Mouse (Mus musculus) bone marrow, adult 2 months (tissue): ENCODE measurements around the gene Hddc3. TPM values are rescaled to one million over a fixed set of nuclear protein-coding genes. Genes with fewer than 3 reads are reported as not detected.

Source experiments
- H3K27ac ChIP-seq: fragments of 200-500 bp; 2 replicates; pipeline ENCODE4 v1.5.1; 2012; ENCODE audit warnings: low read depth, mild to moderate bottlenecking, control low read depth, inconsistent platforms, low read length; ENCODE audit not compliant: control insufficient read depth, poor library complexity, insufficient read depth
- H3K4me1 ChIP-seq: fragments of 200-500 bp; 2 replicates; pipeline ENCODE4 v1.6.1; 2011; ENCODE audit warnings: low read length; ENCODE audit not compliant: control insufficient read depth, insufficient read depth
- H3K4me3 ChIP-seq: fragments of 200-500 bp; replicated peaks from 2 replicates; pipeline ENCODE3; 2011; ENCODE audit warnings: mild to moderate bottlenecking, low read depth, low read length, control low read depth; ENCODE audit not compliant: control insufficient read depth
- CTCF ChIP-seq: fragments of 200-500 bp; IDR thresholded peaks from 2 replicates; pipeline ENCODE4 v1.5.1; 2011; ENCODE audit warnings: low read length, control low read depth; ENCODE audit not compliant: control insufficient read depth, insufficient read depth
- POLR2A ChIP-seq: fragments of 200-500 bp; IDR thresholded peaks from 2 replicates; pipeline ENCODE4 v1.6.1; 2011; ENCODE audit warnings: low read depth, mild to moderate bottlenecking, control low read depth, low read length, borderline replicate concordance; ENCODE audit not compliant: control insufficient read depth
- WGBS: fragments of 180-500 bp; shearing (Covaris S2); methylation state at CpG from one replicate; pipeline ENCODE4 v1.1.7; 2018; 5-methylcytosine and 5-hydroxymethylcytosine counted together
- polyA plus RNA-seq: library from polyadenylated mRNA; stranded (reverse); fragments of >200 nt; gene quantifications from 2 replicates; pipeline ENCODE4 v1.2.4, GENCODE M21; 2011; ENCODE audit warnings: low replicate concordance; ENCODE audit not compliant: missing spikeins, insufficient read depth, insufficient read length

Gene Hddc3
- polyA plus RNA-seq, 1 experiment = 16.2 TPM

DNA sequence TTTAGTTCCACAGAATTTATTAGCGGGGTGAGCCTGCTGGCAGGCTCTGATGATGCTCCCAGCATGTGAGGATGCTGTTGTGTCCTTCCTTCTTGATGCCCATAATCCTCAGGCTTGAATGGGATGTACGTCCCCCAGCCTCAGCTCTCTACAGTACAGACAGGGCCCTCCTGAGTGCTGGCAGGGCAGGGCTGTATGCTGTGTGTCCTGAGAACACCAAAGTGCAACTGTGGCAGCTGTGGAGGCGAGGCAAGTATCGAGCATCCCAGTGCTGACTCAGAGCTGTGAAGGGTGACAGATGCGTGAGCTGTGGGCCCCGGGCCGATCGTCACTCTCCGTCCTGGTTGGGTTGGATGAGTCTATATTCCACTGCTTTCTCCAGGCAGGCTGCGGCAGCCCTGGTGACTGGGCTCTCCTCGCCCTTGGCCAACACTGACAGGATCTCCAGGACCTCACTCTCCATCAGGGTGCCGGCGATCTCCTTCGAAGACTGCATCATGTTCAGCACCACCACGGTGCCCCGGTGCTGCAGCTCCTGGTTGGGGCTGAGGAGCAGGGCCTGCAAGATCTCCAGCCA is 17.5 kb upstream of the Hddc3 start:
- TF ChIP-seq POLR2A (no peak), CTCF (no peak)
- 91% methylated on average over 16 of the region's 16 CpGs for WGBS
- Histone ChIP-seq H3K4me3 (no peak overlapping the region), H3K4me1 (no peaks in the 10 kb centered on the region), H3K27ac (no peak overlapping the region)

DNA sequence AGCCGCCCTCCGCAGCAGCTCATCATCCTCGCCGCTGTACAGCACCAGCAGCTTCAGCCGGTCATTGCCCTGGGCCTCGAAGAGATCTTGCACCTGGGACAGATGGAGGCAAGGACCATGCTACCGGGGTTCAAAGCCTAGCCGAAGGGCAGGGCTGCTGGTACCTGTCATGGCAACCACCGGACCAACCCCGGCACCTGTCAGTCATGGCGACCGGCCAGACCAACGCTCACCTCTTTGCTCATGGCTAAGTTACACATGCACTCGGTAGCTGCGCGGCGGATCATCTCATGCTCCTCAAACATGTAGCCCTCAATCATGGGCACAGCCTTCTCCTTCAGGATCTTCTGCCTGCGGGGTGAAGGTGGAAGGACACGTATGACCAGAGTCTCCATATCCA is 16.8 kb upstream of the Hddc3 start:
- TF ChIP-seq CTCF = no peak
- TF ChIP-seq POLR2A = no peak
- 95% methylated on average over 19 of the region's 19 CpGs for WGBS
- Histone ChIP-seq H3K27ac (no peak overlapping the region), H3K4me1 (no peaks in the 10 kb centered on the region), H3K4me3 (no peak overlapping the region)

DNA sequence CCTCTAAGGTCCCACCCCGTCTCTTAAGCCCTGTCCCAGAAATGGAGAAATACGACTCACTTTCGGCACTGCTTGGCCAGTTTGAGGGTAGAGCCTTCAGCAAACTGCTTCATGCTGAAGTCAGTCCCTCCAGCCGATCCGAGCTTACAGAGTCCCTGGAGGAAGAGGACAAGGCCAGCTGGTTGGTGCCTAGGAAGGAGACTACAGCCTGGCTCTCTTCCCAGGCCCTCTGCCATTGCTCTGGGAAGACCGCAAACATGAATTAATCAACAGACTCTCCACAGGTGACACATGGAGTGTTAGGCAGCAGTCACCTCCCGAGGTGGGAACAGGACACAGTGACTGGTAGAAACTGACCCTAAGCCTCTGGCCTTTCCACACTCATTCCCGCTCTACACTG is 12.6 kb upstream of the Hddc3 start:
- H3K27ac ChIP-seq = no peak overlapping the region
- WGBS = 87% methylated on average over 8 of the region's 8 CpGs
- TF ChIP-seq POLR2A (no peak), CTCF (no peak)
- H3K4me3 ChIP-seq = no peak overlapping the region
- no peaks in the 10 kb centered on the region for H3K4me1 ChIP-seq

DNA sequence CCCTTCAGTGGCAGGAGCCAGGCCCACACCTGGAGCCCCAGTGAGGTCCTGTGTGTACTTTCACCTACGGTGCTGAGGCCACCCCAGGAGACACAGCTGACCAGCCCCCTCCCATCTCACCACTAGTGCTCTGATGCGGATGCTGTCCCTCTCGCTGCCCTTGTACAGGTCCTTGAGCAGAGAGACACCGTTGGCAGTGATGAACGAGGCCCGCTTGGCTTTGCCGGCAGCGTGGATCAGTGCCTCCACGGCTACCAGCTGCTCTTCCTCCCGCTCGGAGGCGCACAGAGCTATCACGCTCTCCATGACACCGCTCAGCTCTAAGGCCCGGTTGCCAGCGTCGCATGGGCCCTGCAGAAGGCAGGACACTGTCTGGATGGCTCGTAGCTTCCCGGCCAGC is 11.5 kb upstream of the Hddc3 start:
- 93% methylated on average over 19 of the region's 19 CpGs for WGBS
- Histone ChIP-seq H3K27ac (no peak overlapping the region), H3K4me3 (no peak overlapping the region), H3K4me1 (no peaks in the 10 kb centered on the region)
- TF ChIP-seq POLR2A = no peak
- TF ChIP-seq CTCF = no peak

DNA sequence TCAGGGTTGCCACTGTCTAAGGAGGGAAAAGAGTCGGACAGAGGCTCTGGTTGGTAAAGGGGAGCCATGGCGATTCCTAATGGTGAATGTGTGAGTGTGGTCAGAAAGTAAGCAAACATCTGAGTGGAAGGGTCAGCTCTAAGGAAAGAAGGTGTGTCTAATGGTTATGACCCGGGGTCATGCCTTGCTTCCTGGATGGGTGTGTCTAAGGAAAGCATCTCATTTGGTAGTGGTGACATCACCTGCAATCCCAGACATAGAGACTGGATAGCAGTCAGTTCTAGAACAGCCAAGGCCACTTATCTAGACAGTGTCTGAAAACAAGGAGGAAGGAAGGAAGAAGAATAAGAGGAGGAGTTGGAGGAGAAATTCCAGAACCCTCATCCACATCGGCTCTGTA is 8.1 kb upstream of the Hddc3 start:
- TF ChIP-seq POLR2A (no peak), CTCF (no peak)
- Histone ChIP-seq H3K27ac (no peak overlapping the region), H3K4me1 (peaks cover 2% of the 10 kb centered on the region), H3K4me3 (no peak overlapping the region)
- 86% methylated on average over 4 of the region's 4 CpGs for WGBS

DNA sequence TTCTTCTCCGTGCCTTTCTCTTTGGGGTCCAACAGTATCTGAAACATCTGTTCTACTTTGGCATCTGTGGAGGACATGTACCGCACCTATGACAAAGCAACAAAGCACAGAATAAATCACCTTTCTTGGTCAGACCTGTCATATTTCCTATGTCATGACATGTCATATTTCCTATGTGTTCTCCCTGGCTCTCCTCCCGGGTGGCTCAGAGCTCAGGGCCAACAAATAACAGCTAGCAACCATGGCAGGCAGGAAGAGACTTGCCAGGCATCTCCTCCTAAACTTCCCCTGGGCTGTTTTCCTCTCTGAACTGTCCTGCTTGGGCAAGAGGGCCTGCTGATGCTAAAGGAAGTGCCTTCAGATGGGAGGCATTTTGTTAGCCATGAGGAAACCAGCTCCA is 6.0 kb upstream of the Hddc3 start:
- H3K4me1 ChIP-seq = peaks cover 2% of the 10 kb centered on the region
- TF ChIP-seq CTCF (no peak), POLR2A (no peak)
- no peak overlapping the region for H3K4me3 ChIP-seq
- 74% methylated on average over 3 of the region's 3 CpGs for WGBS
- no peak overlapping the region for H3K27ac ChIP-seq

DNA sequence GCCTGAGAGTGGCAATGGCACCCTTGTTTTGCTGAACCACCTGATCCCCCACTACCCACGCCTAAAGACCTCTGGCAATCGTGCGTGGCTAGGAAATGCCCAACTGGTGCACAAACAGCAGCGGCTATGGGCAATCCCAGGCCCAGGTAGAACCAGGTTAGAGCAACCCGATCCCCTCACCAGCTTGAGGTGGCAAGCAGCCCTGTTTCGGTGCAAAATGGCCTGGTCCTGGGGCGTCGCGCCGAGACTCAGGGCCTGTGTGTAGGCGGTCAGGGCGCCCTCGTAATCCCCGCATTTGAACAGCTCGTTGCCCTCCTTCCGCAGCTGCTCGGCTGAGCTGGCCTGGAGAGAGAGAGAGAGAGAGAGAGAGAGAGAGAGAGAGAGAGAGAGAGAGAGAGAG is 3.5 kb upstream of the Hddc3 start:
- Histone ChIP-seq H3K4me1 (peaks cover 7% of the 10 kb centered on the region), H3K27ac (no peak overlapping the region), H3K4me3 (peak overlapping the region; percentile 57)
- no peak for TF ChIP-seq POLR2A
- WGBS = 9% methylated on average over 17 of the region's 17 CpGs

DNA sequence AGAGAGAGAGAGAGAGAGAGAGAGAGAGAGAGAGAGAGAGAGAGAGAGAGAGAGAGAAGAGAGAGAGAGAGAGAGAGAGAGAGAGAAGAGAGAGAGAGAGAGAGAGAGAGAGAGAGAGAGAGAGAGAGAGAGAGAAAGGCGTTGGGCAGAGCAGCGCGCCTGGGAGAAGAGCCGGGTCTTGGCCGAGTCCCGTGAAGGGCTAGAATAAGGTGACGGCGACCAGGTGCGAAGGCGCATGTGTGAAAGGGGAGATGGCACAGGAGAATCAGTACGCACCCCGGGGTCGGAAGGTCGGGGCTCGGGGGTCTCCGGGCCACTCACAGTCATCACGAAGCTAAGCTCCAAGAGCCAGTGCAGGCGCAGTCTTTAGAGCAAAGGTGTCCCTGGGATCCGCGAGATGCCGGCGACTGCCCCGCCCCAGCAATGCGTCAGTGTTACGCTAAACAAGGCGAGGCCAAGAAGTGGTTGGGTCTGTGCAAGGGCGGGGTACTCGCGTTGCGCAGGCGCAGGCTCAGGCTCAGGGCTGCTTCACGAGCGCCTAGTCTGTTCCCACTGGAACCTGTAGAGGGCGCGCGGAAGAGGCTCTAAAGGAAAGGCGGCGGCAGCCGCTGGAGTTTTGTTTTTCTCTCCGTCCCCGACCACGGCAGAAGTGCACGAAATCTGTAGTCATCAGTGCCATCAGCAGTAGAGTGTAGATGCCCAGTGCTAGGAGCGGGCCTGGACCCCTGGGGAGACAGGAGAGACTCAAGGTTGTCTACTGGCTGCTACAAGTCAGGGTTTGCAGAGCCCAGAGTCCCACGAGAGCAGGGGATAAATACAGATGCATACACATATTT is 2.9 kb upstream of the Hddc3 start:
- TF ChIP-seq CTCF = peak; percentile 74
- peak; percentile 87 for TF ChIP-seq POLR2A
- peak overlapping the region; percentile 70 for H3K27ac ChIP-seq
- peak overlapping the region; percentile 82 for H3K4me3 ChIP-seq
- H3K4me1 ChIP-seq = peaks cover 7% of the 10 kb centered on the region
- WGBS = under 1% methylated on average over 45 of the region's 45 CpGs

DNA sequence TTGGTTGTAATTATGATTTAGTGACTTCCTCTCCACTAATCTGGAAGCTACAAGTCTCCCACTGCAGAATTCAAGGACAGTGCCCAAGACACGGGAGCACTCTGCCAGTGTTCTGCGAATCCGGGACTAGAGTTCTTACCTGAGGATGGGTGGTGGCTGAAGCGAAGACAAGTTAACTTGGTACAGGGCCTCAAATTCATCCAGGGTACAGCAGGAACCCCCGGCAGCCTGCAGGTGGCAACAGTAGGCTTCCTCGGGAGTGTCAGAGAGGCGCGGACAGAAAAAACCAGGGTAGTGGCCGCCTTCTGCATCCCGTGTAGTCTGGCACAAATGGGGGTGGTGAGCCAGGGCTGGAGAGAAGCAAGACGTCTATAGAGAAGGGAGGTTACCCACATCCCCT is 2.1 kb upstream of the Hddc3 start, which contains the start of gene Unc45a:
TSS of gene Unc45a (minus strand) at position 213 of the 400 bp plus-strand sequence.
- 2% methylated on average over 11 of the region's 11 CpGs for WGBS
- TF ChIP-seq CTCF (peak; percentile 77), POLR2A (no peak)
- peak within 1 kb of the TSS; percentile 70 for H3K27ac ChIP-seq
- peak within 1 kb of the TSS; percentile 82 for H3K4me3 ChIP-seq
- peaks cover 7% of the 10 kb centered on the region for H3K4me1 ChIP-seq

DNA sequence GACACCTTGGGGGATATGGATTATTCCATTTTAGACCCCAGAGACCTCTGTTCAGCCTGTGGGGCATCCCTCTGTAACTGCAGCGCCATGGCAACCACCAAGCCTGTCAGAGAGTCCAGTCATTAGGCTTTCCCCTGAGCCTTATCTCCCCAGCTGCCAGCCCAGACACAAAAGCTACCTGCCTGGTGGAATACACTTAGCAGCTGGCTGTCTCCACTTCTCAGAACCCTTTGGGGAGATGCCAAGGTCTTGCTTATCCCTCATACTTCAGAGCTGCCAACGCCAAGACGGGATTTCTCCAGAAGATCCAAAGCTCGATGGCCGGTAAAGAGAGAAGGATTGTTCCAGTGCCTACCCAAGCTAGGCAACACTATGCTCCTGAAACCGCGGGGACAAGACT is 1.1 kb upstream of the Hddc3 start:
- Histone ChIP-seq H3K4me3 (no peak overlapping the region), H3K27ac (no peak overlapping the region), H3K4me1 (peaks cover 7% of the 10 kb centered on the region)
- 78% methylated on average over 7 of the region's 7 CpGs for WGBS
- TF ChIP-seq CTCF = no peak
- no peak for TF ChIP-seq POLR2A
